Mouse (Mus musculus): ENCODE data around the gene Rps6ka5. TPM values are rescaled to one million over a fixed set of nuclear protein-coding genes. Genes with fewer than 3 reads are reported as not detected.
A peak's percentile ranks its signal among the peaks of the same experiment; 100 is the strongest.

Rps6ka5 gene
- polyA plus RNA-seq, 1 experiment from 2014 or later = 7.0 TPM

DNA sequence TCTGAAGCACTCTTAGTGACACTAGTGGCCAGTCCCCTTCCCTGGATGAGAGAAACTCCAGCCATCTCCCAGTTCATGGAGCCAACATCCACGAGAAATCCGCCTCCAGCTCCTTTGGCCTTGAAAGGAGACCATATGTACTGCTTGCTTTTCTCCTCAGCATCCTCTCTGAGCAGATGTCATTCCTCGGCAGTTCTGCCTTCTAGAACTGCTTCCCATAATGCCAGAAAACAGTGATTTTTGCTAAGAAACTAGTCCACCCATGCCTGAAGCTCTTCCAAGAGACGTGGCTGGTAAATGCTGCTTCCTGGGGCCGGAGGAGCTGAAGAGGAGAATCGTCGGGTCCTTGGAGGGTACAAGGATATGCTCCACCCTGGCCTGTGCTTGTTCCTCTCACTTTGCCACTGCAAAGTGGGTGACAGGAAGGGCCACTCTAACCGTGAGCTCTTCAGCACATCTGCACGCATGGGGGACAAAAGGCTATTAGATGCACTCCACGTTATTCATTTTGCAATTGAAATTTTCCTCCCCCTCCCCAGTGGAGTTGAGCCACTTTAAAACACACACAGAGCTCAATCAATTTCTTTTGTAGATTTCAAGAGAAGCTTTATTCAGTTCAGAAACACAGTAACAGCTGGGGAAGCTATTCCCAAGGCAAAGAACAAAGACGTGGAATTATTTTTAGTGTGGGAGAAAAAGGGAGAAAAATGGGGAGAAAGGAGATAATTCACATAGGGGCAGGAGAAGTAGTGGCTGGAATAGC, 36.1 kb upstream of the Rps6ka5 start:
- peak overlapping the region; percentile 53; the same call in 1 of the 2 replicates for H3K27ac ChIP-seq (ENCODE audit: low read length)
- no peaks in the 10 kb centered on the region for H3K27me3 ChIP-seq (ENCODE audit: control insufficient read depth, insufficient read depth, low read depth, low read length)
- no peaks in the 10 kb centered on the region for H3K9me3 ChIP-seq (replicated peaks; ENCODE audit: control insufficient read depth, low read length, poor library complexity, severe bottlenecking)
- H3K9ac ChIP-seq (ENCODE audit: low read depth, low read length) = peak overlapping the region; percentile 14; the same call in 1 of the 2 replicates
- ATAC-seq = no peak
- H3K4me1 ChIP-seq (ENCODE audit: control insufficient read depth, insufficient read depth, low read length) = peaks cover 8% of the 10 kb centered on the region; the same call in 1 of the 2 replicates
- H3K4me2 ChIP-seq (ENCODE audit: low read length) = no peak overlapping the region
- 44% methylated on average over 11 of the region's 11 CpGs for WGBS
- no peak overlapping the region for H3K4me3 ChIP-seq (ENCODE audit: low read depth, low read length)
- H3K36me3 ChIP-seq (ENCODE audit: control insufficient read depth, insufficient read depth, low read length) = no peaks in the 10 kb centered on the region

DNA sequence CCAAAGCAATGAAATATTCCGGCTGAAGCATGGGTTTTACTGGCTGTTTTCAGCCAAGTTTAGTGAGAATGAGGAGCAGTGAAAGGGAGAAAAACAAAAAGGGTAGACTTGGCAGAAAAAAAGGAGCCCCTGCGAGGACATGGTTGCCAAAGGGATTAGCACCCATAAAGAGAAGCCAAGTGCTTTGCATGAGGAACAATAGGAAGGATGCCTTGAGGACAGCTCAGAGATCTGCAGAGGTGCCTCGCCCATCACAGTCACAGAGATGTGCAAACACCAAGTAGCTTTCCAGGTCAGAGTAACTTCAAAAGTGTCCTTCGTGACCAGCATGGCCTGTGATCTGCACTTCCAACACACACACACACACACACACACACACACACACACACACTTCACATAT, 30.6 kb upstream of the Rps6ka5 start:
- Histone ChIP-seq H3K4me3 (ENCODE audit: low read depth, low read length) (no peak overlapping the region), H3K27ac (ENCODE audit: low read length) (no peak overlapping the region), H3K4me2 (ENCODE audit: low read length) (no peak overlapping the region), H3K9me3 (replicated peaks; ENCODE audit: control insufficient read depth, low read length, poor library complexity, severe bottlenecking) (no peaks in the 10 kb centered on the region), H3K9ac (ENCODE audit: low read depth, low read length) (no peak overlapping the region), H3K36me3 (ENCODE audit: control insufficient read depth, insufficient read depth, low read length) (no peaks in the 10 kb centered on the region), H3K4me1 (ENCODE audit: control insufficient read depth, insufficient read depth, low read length) (no peaks in the 10 kb centered on the region), H3K27me3 (ENCODE audit: control insufficient read depth, insufficient read depth, low read depth, low read length) (no peaks in the 10 kb centered on the region)
- no peak for ATAC-seq
- whole genome bisulfite sequencing = 27% methylated on average over 4 of the region's 4 CpGs

DNA sequence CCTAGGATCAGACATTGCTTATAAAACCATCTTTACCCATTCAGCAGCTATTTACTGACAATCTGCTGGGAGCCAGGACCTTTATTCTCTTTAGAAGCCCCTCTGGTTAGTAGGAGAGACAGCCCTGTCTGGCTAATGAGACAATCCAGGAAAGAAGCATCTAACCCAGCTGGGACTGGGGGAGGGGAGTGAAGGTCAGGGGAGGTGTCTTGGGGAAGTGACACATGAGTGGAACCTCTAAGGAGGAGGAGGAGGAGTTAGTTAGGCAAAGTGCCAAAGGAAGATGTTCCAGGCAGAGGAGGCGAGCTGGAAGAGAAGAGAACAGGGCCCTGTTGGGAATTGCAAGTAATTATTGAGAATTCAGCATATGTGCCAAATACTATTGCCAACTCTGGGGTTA, 26.9 kb upstream of the Rps6ka5 start:
- no peak overlapping the region for H3K27ac ChIP-seq (ENCODE audit: low read length)
- no peak overlapping the region for H3K9ac ChIP-seq (ENCODE audit: low read depth, low read length)
- H3K4me2 ChIP-seq (ENCODE audit: low read length) = no peak overlapping the region
- ATAC-seq = no peak
- no peaks in the 10 kb centered on the region for H3K4me1 ChIP-seq (ENCODE audit: control insufficient read depth, insufficient read depth, low read length)
- no peaks in the 10 kb centered on the region for H3K9me3 ChIP-seq (replicated peaks; ENCODE audit: control insufficient read depth, low read length, poor library complexity, severe bottlenecking)
- 47% methylated on average over 1 of the region's 1 CpGs for WGBS
- no peaks in the 10 kb centered on the region for H3K36me3 ChIP-seq (ENCODE audit: control insufficient read depth, insufficient read depth, low read length)
- H3K27me3 ChIP-seq (ENCODE audit: control insufficient read depth, insufficient read depth, low read depth, low read length) = no peaks in the 10 kb centered on the region
- H3K4me3 ChIP-seq (ENCODE audit: low read depth, low read length) = no peak overlapping the region

DNA sequence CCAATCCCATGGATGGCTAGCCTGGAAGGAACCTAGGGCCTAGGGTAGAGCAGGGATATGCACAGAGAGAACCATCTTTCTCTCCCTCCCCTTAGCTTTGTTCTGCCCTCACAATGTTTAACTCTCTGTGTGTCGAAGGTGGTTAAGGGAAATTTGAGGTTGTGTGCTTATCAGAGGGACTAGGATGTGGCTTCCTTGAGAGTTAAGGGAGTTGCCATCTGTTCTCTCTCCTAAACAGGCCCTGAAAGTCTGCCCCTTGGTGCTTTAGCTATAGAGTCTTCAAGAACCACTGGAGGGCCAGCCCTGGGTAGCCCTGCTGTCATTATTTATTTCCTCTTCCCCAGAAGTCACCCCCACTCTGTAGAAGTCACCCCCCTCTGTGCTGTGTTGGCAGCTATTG, 26.2 kb upstream of the Rps6ka5 start:
- Histone ChIP-seq H3K27ac (ENCODE audit: low read length) (no peak overlapping the region), H3K9me3 (replicated peaks; ENCODE audit: control insufficient read depth, low read length, poor library complexity, severe bottlenecking) (no peaks in the 10 kb centered on the region), H3K4me3 (ENCODE audit: low read depth, low read length) (no peak overlapping the region), H3K9ac (ENCODE audit: low read depth, low read length) (no peak overlapping the region), H3K27me3 (ENCODE audit: control insufficient read depth, insufficient read depth, low read depth, low read length) (no peaks in the 10 kb centered on the region), H3K36me3 (ENCODE audit: control insufficient read depth, insufficient read depth, low read length) (no peaks in the 10 kb centered on the region), H3K4me2 (ENCODE audit: low read length) (no peak overlapping the region), H3K4me1 (ENCODE audit: control insufficient read depth, insufficient read depth, low read length) (no peaks in the 10 kb centered on the region)
- no peak for ATAC-seq
- WGBS = 74% methylated on average over 1 of the region's 1 CpGs

DNA sequence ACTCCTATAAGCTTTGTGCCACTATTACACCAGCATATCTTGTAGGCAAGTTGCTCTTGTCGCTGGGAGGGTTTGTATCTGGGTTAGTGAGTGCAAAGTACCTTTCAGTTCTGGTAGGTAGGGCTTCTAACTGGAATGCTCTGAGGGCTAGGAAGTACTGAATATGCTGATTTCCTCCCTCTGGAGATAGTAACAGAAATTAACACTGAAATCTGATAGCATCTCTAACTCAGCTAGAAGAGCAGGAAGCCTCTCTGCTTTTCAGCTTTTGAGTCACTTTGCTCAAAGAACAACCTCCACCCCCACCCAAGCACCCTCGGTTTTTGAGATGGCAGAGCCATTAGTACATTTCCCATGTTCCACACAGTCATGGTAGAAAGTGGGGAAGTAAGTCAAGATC, 15.7 kb upstream of the Rps6ka5 start:
- no peak overlapping the region for H3K4me3 ChIP-seq (ENCODE audit: low read depth, low read length)
- 85% methylated on average over 2 of the region's 2 CpGs for WGBS
- ATAC-seq = no peak

DNA sequence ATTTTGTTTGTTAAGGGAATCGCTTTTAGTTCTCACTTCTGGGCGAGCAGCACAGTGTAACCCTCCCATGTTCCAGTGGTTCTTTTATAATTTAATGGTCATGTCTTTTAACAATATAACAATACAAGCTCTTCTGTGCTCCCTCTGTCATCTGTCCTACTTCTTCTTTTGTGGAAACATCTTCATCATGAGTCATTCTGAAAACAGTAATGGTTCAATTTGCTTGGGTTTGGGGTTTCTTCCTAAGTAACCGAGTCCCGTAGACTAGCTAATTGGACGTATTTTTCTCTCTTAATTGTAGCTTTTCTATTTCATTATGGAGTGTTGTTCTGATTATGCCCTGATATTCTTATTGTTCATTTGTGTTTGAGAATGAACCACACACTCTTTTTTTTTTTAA, 13.5 kb upstream of the Rps6ka5 start:
- no peaks in the 10 kb centered on the region for H3K36me3 ChIP-seq (ENCODE audit: control insufficient read depth, insufficient read depth, low read length)
- no peak overlapping the region for H3K9ac ChIP-seq (ENCODE audit: low read depth, low read length)
- no peak overlapping the region for H3K27ac ChIP-seq (ENCODE audit: low read length)
- no peaks in the 10 kb centered on the region for H3K27me3 ChIP-seq (ENCODE audit: control insufficient read depth, insufficient read depth, low read depth, low read length)
- 89% methylated on average over 5 of the region's 5 CpGs for WGBS
- no peak overlapping the region for H3K4me2 ChIP-seq (ENCODE audit: low read length)
- H3K4me3 ChIP-seq (ENCODE audit: low read depth, low read length) = no peak overlapping the region
- ATAC-seq = no peak
- H3K9me3 ChIP-seq (replicated peaks; ENCODE audit: control insufficient read depth, low read length, poor library complexity, severe bottlenecking) = no peaks in the 10 kb centered on the region
- no peaks in the 10 kb centered on the region for H3K4me1 ChIP-seq (ENCODE audit: control insufficient read depth, insufficient read depth, low read length)

More for the DNA sequence above, 15.7 kb upstream of the Rps6ka5 start:
- no peaks in the 10 kb centered on the region for H3K4me1 ChIP-seq (ENCODE audit: control insufficient read depth, insufficient read depth, low read length)
- no peak overlapping the region for H3K27ac ChIP-seq (ENCODE audit: low read length)
- no peaks in the 10 kb centered on the region for H3K9me3 ChIP-seq (replicated peaks; ENCODE audit: control insufficient read depth, low read length, poor library complexity, severe bottlenecking)
- H3K36me3 ChIP-seq (ENCODE audit: control insufficient read depth, insufficient read depth, low read length) = no peaks in the 10 kb centered on the region
- H3K9ac ChIP-seq (ENCODE audit: low read depth, low read length) = no peak overlapping the region
- H3K4me2 ChIP-seq (ENCODE audit: low read length) = no peak overlapping the region
- H3K27me3 ChIP-seq (ENCODE audit: control insufficient read depth, insufficient read depth, low read depth, low read length) = no peaks in the 10 kb centered on the region

DNA sequence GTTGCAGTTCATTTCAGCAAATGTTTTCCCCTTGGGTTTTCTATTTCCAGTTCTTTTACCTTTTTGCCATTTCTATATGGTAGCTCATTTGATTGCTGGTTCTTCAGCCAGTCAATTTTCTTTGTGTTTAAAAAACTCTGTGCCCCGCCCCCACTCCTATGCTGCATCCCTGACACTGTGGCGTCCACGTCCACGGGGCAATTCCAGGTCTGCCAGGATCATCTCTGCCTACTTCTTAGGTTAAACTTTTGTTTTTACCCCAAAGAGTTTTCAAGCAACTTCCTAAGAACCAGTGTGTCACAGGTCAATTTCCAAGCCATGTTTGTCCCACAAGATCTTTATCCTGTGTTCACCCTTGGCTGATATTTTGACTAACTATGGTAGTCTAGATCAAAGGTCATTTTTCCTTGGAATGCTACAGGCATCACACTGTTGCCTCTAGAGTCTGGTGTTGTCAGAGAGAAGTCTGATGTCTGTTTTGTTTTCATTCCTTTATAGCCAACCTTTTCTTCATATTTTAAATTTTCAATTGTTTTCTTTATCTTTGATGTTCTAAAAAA, 12.3 kb upstream of the Rps6ka5 start:
- Histone ChIP-seq H3K4me3 (ENCODE audit: low read depth, low read length) (no peak overlapping the region), H3K27me3 (ENCODE audit: control insufficient read depth, insufficient read depth, low read depth, low read length) (no peaks in the 10 kb centered on the region), H3K36me3 (ENCODE audit: control insufficient read depth, insufficient read depth, low read length) (no peaks in the 10 kb centered on the region), H3K4me1 (ENCODE audit: control insufficient read depth, insufficient read depth, low read length) (no peaks in the 10 kb centered on the region), H3K9ac (ENCODE audit: low read depth, low read length) (no peak overlapping the region), H3K9me3 (replicated peaks; ENCODE audit: control insufficient read depth, low read length, poor library complexity, severe bottlenecking) (no peaks in the 10 kb centered on the region), H3K4me2 (ENCODE audit: low read length) (no peak overlapping the region), H3K27ac (ENCODE audit: low read length) (no peak overlapping the region)
- WGBS = 86% methylated on average over 4 of the region's 4 CpGs
- ATAC-seq = no peak

DNA sequence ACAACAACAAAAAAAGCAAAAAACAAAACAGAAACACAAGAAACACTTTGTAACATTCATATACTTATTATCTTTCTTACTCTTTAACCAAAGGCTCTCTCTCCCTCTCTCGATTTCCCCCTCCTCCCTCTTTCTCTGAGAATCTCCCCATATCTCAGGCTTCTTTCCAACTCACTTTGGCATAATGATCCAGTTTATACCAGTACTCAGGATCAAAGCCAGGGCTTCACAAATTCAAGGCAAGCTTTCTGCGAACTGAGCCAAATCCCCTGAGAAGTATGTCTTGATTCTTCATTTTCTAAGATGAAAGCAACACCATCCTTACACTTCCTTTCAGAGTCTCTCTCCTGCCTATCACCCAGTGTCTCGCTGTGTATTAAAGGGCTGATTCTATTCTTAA, 11.7 kb upstream of the Rps6ka5 start:
- Histone ChIP-seq H3K4me1 (ENCODE audit: control insufficient read depth, insufficient read depth, low read length) (no peaks in the 10 kb centered on the region), H3K36me3 (ENCODE audit: control insufficient read depth, insufficient read depth, low read length) (no peaks in the 10 kb centered on the region), H3K27ac (ENCODE audit: low read length) (no peak overlapping the region), H3K9ac (ENCODE audit: low read depth, low read length) (no peak overlapping the region), H3K4me2 (ENCODE audit: low read length) (no peak overlapping the region), H3K27me3 (ENCODE audit: control insufficient read depth, insufficient read depth, low read depth, low read length) (no peaks in the 10 kb centered on the region), H3K9me3 (replicated peaks; ENCODE audit: control insufficient read depth, low read length, poor library complexity, severe bottlenecking) (no peaks in the 10 kb centered on the region), H3K4me3 (ENCODE audit: low read depth, low read length) (no peak overlapping the region)
- WGBS = 44% methylated on average over 3 of the region's 3 CpGs
- no peak for ATAC-seq

DNA sequence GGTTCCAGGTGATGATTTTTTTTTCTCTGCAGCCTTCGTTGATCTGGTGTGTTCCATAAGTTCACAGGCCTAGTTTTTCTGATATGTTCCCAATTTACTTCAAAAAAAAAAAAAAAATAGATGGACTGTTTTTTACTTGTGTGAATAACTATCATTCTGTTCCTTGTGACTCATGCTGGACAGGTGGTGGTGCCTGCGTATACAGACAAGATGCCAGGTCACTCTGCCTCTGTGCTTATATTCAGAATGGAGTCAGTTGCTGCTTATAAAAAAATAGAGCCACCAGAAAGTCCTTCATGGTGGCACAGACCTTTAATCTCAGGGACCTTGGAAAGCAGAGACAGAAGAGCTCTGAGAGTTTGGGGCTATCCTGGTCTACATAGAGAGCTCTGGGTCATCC, 8.8 kb upstream of the Rps6ka5 start:
- Histone ChIP-seq H3K27ac (ENCODE audit: low read length) (no peak overlapping the region), H3K4me1 (ENCODE audit: control insufficient read depth, insufficient read depth, low read length) (no peaks in the 10 kb centered on the region), H3K36me3 (ENCODE audit: control insufficient read depth, insufficient read depth, low read length) (no peaks in the 10 kb centered on the region), H3K4me3 (ENCODE audit: low read depth, low read length) (no peak overlapping the region), H3K9ac (ENCODE audit: low read depth, low read length) (no peak overlapping the region), H3K4me2 (ENCODE audit: low read length) (no peak overlapping the region), H3K27me3 (ENCODE audit: control insufficient read depth, insufficient read depth, low read depth, low read length) (no peaks in the 10 kb centered on the region), H3K9me3 (replicated peaks; ENCODE audit: control insufficient read depth, low read length, poor library complexity, severe bottlenecking) (no peaks in the 10 kb centered on the region)
- WGBS = 92% methylated on average over 2 of the region's 2 CpGs
- ATAC-seq = no peak
